Mouse (Mus musculus) limb, embryonic 11.5 days (tissue): ENCODE results near the gene Mettl21a. TPM values are rescaled to one million over a fixed set of nuclear protein-coding genes. Genes with fewer than 3 reads are reported as not detected.

ENCODE experiments used
- ATAC-seq: fragments of 200-750 bp; cut with Nextera tagmentation; 2 replicates; pipeline ENCODE4 v1.8.0; 2017; ENCODE audit warnings: low read depth; ENCODE audit not compliant: insufficient number of reproducible peaks, low FRiP score, low TSS enrichment
- DNase-seq: peaks from one replicate; pipeline ENCODE4 v3.0.0-alpha.2; 2015; ENCODE audit warnings: low spot score
- H3K27ac ChIP-seq: fragments of 300-500 bp; sonication (generic); replicated peaks from 2 replicates; pipeline ENCODE4 v1.5.1; 2014; ENCODE audit warnings: low read depth, mild to moderate bottlenecking, low read length
- H3K27me3 ChIP-seq: fragments of 300-500 bp; sonication (generic); 2 replicates; pipeline ENCODE4 v1.6.1; 2014; ENCODE audit warnings: mild to moderate bottlenecking, low read length, mixed read lengths; ENCODE audit not compliant: control insufficient read depth, insufficient read depth
- H3K36me3 ChIP-seq: fragments of 300-500 bp; sonication (generic); 2 replicates; pipeline ENCODE4 v1.6.1; 2014; ENCODE audit warnings: mild to moderate bottlenecking, low read length, moderate library complexity, mixed read lengths; ENCODE audit not compliant: control insufficient read depth, insufficient read depth
- H3K4me1 ChIP-seq: fragments of 300-500 bp; sonication (generic); 2 replicates; pipeline ENCODE4 v1.6.1; 2014; ENCODE audit warnings: low read length, mixed read lengths; ENCODE audit not compliant: control insufficient read depth, insufficient read depth
- H3K4me2 ChIP-seq: fragments of 300-500 bp; sonication (generic); 2 replicates; pipeline ENCODE4 v1.6.1; 2014; ENCODE audit warnings: low read depth, mild to moderate bottlenecking, moderate library complexity; ENCODE audit not compliant: severe bottlenecking
- H3K4me3 ChIP-seq: fragments of 300-500 bp; sonication (generic); 2 replicates; pipeline ENCODE4 v1.5.1; 2014; ENCODE audit warnings: low read depth, low read length
- H3K9ac ChIP-seq: fragments of 300-500 bp; sonication (generic); 2 replicates; pipeline ENCODE4 v1.6.1; 2014; ENCODE audit warnings: mild to moderate bottlenecking, low read length
- H3K9me3 ChIP-seq: fragments of 300-500 bp; sonication (generic); 2 replicates; pipeline ENCODE4 v1.6.1; 2016; ENCODE audit warnings: low read length; ENCODE audit not compliant: control insufficient read depth
- WGBS: fragments of 180-500 bp; shearing (Covaris S2); extraction: QIAGEN DNeasy Blood & Tissue Kit; methylation state at CpG from one replicate; pipeline ENCODE4 v1.1.7; 2014; 5-methylcytosine and 5-hydroxymethylcytosine counted together
- polyA plus RNA-seq: library from polyadenylated mRNA; unstranded; fragments of >200 nt; fragmentation: Nextera tagmentation; extraction: Ambion mirVana; gene quantifications from 2 replicates; pipeline ENCODE4 v1.2.1, GENCODE M21; 2014

Gene Mettl21a
- polyA plus RNA-seq, 1 experiment from 2014 or later = 22.4 TPM

DNA sequence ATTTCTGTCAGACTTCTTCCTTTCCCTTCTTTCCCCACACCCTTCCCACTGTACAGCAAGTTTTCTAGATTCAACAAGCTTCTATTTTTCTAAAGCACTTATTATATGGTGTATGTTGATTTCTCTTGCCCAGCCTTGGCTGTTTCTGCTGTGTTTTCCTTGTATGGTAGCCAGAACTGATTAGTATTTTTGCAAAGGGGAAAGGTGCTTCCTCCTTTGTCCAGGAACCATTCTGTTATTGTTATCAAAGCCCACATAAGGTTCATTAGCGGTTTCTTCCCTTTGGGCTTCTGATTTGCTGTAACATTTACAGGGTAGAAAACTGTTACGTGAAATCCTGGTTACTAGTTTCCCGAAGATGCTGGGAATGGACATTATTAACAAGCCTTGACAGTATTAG lies 56.9 kb downstream of the Mettl21a start:
- ATAC-seq (no peak), DNase-seq (no peak)
- H3K27me3 ChIP-seq = no peaks in the 10 kb centered on the region
- no peaks in the 10 kb centered on the region for H3K9me3 ChIP-seq
- H3K4me3 ChIP-seq = no peak overlapping the region
- H3K27ac ChIP-seq = no peak overlapping the region
- no peak overlapping the region for H3K9ac ChIP-seq
- H3K4me2 ChIP-seq = no peak overlapping the region
- no peaks in the 10 kb centered on the region for H3K4me1 ChIP-seq
- WGBS = 94% methylated on average over 3 of the region's 3 CpGs
- peaks cover 4% of the 10 kb centered on the region; the same call in 1 of the 2 replicates for H3K36me3 ChIP-seq

Other genes with a start within 250 kb of the Mettl21a start
- 50.4 and 53.4 TPM in 2 replicates for gene Creb1, start 84.6 kb downstream of the Mettl21a start, polyA plus RNA-seq
- 9.8 and 10.7 TPM in 2 replicates for gene Ccnyl1, start 73.2 kb upstream of the Mettl21a start, polyA plus RNA-seq
- 0.71 and 0.73 TPM in 2 replicates for gene Fzd5, start 120.5 kb upstream of the Mettl21a start, polyA plus RNA-seq